Mouse (Mus musculus): Measurements from ENCODE around the gene Uqcrc2.

GRCm38 (mm10) chr7:120662079-120662478 is 27.1 kb downstream of the Uqcrc2 start:
- TF ChIP-seq MAZ (IDR thresholded peaks at IDR 0.05; ENCODE audit: low read depth, low read length), result no peak
- no peak for TF ChIP-seq UBTF (IDR thresholded peaks at IDR 0.05; ENCODE audit: low read depth, low read length)
- TF ChIP-seq ZNF384 (IDR thresholded peaks at IDR 0.05; ENCODE audit: low read depth, low read length), result no peak
- no peak for TF ChIP-seq CTCF (conservative IDR thresholded peaks at IDR 0.05 in 1 of 2, IDR thresholded peaks at IDR 0.05 in 1 of 2; ENCODE audit: low read depth in 2 of 2, low read length in 2 of 2)
- no peak for TF ChIP-seq USF2 (conservative IDR thresholded peaks at IDR 0.05; ENCODE audit: low read depth, low read length)
- no peak for TF ChIP-seq MAX (IDR thresholded peaks at IDR 0.05; ENCODE audit: low read length)
- TF ChIP-seq MYC (IDR thresholded peaks at IDR 0.05; ENCODE audit: low read depth, low read length), result no peak
